Mouse (Mus musculus): ENCODE results near the gene Wnt7a. TPM values are rescaled to one million over a fixed set of nuclear protein-coding genes. Genes with fewer than 3 reads are reported as not detected.

Gene Wnt7a
- polyA plus RNA-seq, 1 experiment from 2014 or later = 19.9 TPM

Other genes starting within 250 kb of the Wnt7a start
- gene Fbln2, start 198.9 kb downstream of the Wnt7a start, polyA plus RNA-seq (2014; fragmentation: Nextera tagmentation; extraction: Ambion mirVana) = 7.3 and 12.8 TPM in 2 replicates
- 30.3 and 34.8 TPM in 2 replicates for gene Chchd4, start 62.2 kb upstream of the Wnt7a start, polyA plus RNA-seq (2014; fragmentation: Nextera tagmentation; extraction: Ambion mirVana)
- gene Tmem43, start 62.3 kb upstream of the Wnt7a start, polyA plus RNA-seq (2014; fragmentation: Nextera tagmentation; extraction: Ambion mirVana) = 55.5 and 63.0 TPM in 2 replicates
- 17.5 and 19.7 TPM in 2 replicates for gene Xpc, start 104.5 kb upstream of the Wnt7a start, polyA plus RNA-seq (2014; fragmentation: Nextera tagmentation; extraction: Ambion mirVana)
- 200 and 264 TPM in 2 replicates for gene Lsm3, start 104.6 kb upstream of the Wnt7a start, polyA plus RNA-seq (2014; fragmentation: Nextera tagmentation; extraction: Ambion mirVana)